Mouse (Mus musculus) B cell, adult 2 months (primary cell): ENCODE data around the gene Pus7.

Source experiments
- DNase-seq, 2 experiments: peaks; one replicate each; pipeline ENCODE4 v3.0.0; 2022

Pus7 gene

GRCm38 (mm10) chr5:23782931-23783877 lies at the start of gene Pus7:
Pus7 (minus strand) TSS chr5:23783711.
- peak; percentile 81 to 84 for DNase-seq

- no peak for DNase-seq
These were observed 47.6 kb upstream of the Pus7 start for GRCm38 (mm10) chr5:23830897-23831752.

GRCm38 (mm10) chr5:23826321-23827004 lies 43.0 kb upstream of the Pus7 start:
- DNase-seq, result peak; percentile 84 to 86

GRCm38 (mm10) chr5:23824171-23824733 lies 40.7 kb upstream of the Pus7 start:
- no peak for DNase-seq

- DNase-seq, result no peak
These were observed 38.8 kb upstream of the Pus7 start for GRCm38 (mm10) chr5:23822306-23822705.

- DNase-seq, result no peak
These were observed 33.2 kb upstream of the Pus7 start for GRCm38 (mm10) chr5:23816681-23817080.

- no peak for DNase-seq
These were observed 31.3 kb upstream of the Pus7 start for GRCm38 (mm10) chr5:23814841-23815240.

- no peak for DNase-seq
These were observed 9.2 kb upstream of the Pus7 start for GRCm38 (mm10) chr5:23792726-23793125.

GRCm38 (mm10) chr5:23789078-23789612 lies 5.6 kb upstream of the Pus7 start:
- DNase-seq, result no peak

GRCm38 (mm10) chr5:23788390-23788830 lies 4.9 kb upstream of the Pus7 start:
- DNase-seq, result no peak

GRCm38 (mm10) chr5:23787536-23788389 lies 4.3 kb upstream of the Pus7 start, which contains the start of gene Rint1:
Rint1 (plus strand) TSS chr5:23787711.
- peak; percentile 97 to 98 for DNase-seq

GRCm38 (mm10) chr5:23782051-23782810 lies 1.3 kb downstream of the Pus7 start:
- no peak for DNase-seq

GRCm38 (mm10) chr5:23781172-23781571 lies 2.3 kb downstream of the Pus7 start:
- no peak for DNase-seq

- no peak for DNase-seq
These were observed 3.0 kb downstream of the Pus7 start for GRCm38 (mm10) chr5:23780516-23780915.

- no peak for DNase-seq
These were observed 9.3 kb downstream of the Pus7 start for GRCm38 (mm10) chr5:23774186-23774585.

- DNase-seq, result no peak
These were observed 12.4 kb downstream of the Pus7 start for GRCm38 (mm10) chr5:23771105-23771504.

GRCm38 (mm10) chr5:23764557-23764956 lies 19.0 kb downstream of the Pus7 start:
- no peak for DNase-seq

- no peak for DNase-seq
These were observed 21.0 kb downstream of the Pus7 start for GRCm38 (mm10) chr5:23762531-23762930.

GRCm38 (mm10) chr5:23758633-23759032 lies 24.9 kb downstream of the Pus7 start:
- peak; percentile 17 to 28 for DNase-seq

- DNase-seq, result peak in 1 of 2 experiments; percentile 3
These were observed 27.1 kb downstream of the Pus7 start for GRCm38 (mm10) chr5:23756368-23756767.
